ENCODE assay signal across 9 mouse cellular contexts in genomic region chr5:144357551-144357880, GRCm38 (mm10). TPM values are rescaled to one million over a fixed set of nuclear protein-coding genes. Genes with fewer than 3 reads are reported as not detected.
DNase-seq lines count a peak whose midpoint lies in the region; ATAC-seq and TF ChIP-seq lines count a peak whose summit lies in the region.
"Had no signal": no experiment of that assay in that cellular context is flagged by ENCODE, and none has a peak within 500 bp of the region (broad histone marks: within the 10 kb centered on the region; RNA-seq: fewer than 3 reads in every experiment).

No protein-coding gene starts in this region.

- no peak for DNase-seq in heart, postnatal 14 days
- DNase-seq in ES-E14 (ENCODE audit: low read depth, low spot score): peak; percentile 24
- DNase-seq in frontal cortex, postnatal 10 days (ENCODE audit: low spot score in 2 of 2): no peak
- no peak for DNase-seq in testis, postnatal 10 days (ENCODE audit: low spot score)

- peaks cover 11% of the 10 kb centered on the region for H3K4me1 ChIP-seq in heart, embryonic 15.5 days (replicated peaks)
- no peaks in the 10 kb centered on the region; a peak in 2 of 4 replicates for H3K4me1 ChIP-seq in ES-E14 (ENCODE audit: control insufficient read depth in 2 of 2, insufficient read depth in 2 of 2, low read length in 2 of 2, poor library complexity in 1 of 2)
- peaks cover 17% of the 10 kb centered on the region for H3K4me1 ChIP-seq in forebrain, embryonic 15.5 days
- H3K4me1 ChIP-seq in liver, embryonic 16.5 days (ENCODE audit: control insufficient read depth, low read depth, low read length): no peaks in the 10 kb centered on the region; the same call in 1 of the 2 replicates

- H3K27ac ChIP-seq in heart, embryonic 15.5 days: peak overlapping the region; percentile 86
- H3K27ac ChIP-seq in ES-E14 (ENCODE audit: insufficient read depth, low read depth, low read length, poor library complexity, severe bottlenecking): no peak overlapping the region
- H3K27ac ChIP-seq in forebrain, embryonic 15.5 days (replicated peaks): no peak overlapping the region
- H3K27ac ChIP-seq in liver, embryonic 16.5 days (ENCODE audit: low read length): peak overlapping the region; percentile 45

- peak overlapping the region; percentile 64 for H3K4me3 ChIP-seq in heart, embryonic 15.5 days
- peak overlapping the region; percentile 71 to 97 for H3K4me3 ChIP-seq in ES-E14 (ENCODE audit: insufficient read depth in 1 of 2, low read depth in 1 of 2, low read length in 2 of 2, poor library complexity in 1 of 2, severe bottlenecking in 1 of 2)
- peak overlapping the region; percentile 41 for H3K4me3 ChIP-seq in forebrain, embryonic 15.5 days
- H3K4me3 ChIP-seq in liver, embryonic 16.5 days (ENCODE audit: low read depth, low read length): peak overlapping the region; percentile 61

- intact Hi-C loops in heart, postnatal 14 days (cut with DNase I): loop anchor here (5.0 kb wide), 1 partner anchor 90 kb away; no protein-coding TSS in a partner anchor

- H3K9me3 ChIP-seq in heart, embryonic 15.5 days (replicated peaks): no peaks in the 10 kb centered on the region
- no peaks in the 10 kb centered on the region for H3K9me3 ChIP-seq in ES-E14 (ENCODE audit: control insufficient read depth, insufficient read depth, low read depth, low read length)
- no peaks in the 10 kb centered on the region for H3K9me3 ChIP-seq in forebrain, embryonic 15.5 days
- H3K9me3 ChIP-seq in liver, embryonic 16.5 days (replicated peaks; ENCODE audit: control insufficient read depth, low read length): no peaks in the 10 kb centered on the region

- H3K9ac ChIP-seq in heart, embryonic 15.5 days: peak overlapping the region; percentile 67
- peak overlapping the region; percentile 60 for H3K9ac ChIP-seq in ES-E14 (ENCODE audit: insufficient read depth, low read depth, low read length, poor library complexity, severe bottlenecking)
- H3K9ac ChIP-seq in forebrain, embryonic 15.5 days (replicated peaks): no peak overlapping the region
- peak overlapping the region; percentile 26 for H3K9ac ChIP-seq in liver, embryonic 16.5 days (ENCODE audit: low read depth, low read length)

- no peaks in the 10 kb centered on the region for H3K36me3 ChIP-seq in heart, embryonic 15.5 days
- no peaks in the 10 kb centered on the region for H3K36me3 ChIP-seq in ES-E14 (ENCODE audit: control insufficient read depth, insufficient read depth, low read length, poor library complexity, severe bottlenecking)
- H3K36me3 ChIP-seq in forebrain, embryonic 15.5 days: no peaks in the 10 kb centered on the region
- no peaks in the 10 kb centered on the region for H3K36me3 ChIP-seq in liver, embryonic 16.5 days (ENCODE audit: control insufficient read depth, insufficient read depth)

- in situ Hi-C loops in ES-E14 (cut with MboI; ENCODE audit: low sequenced_read_pairs in 2 of 2, unreplicated experiment in 2 of 2): no loop called here

- ATAC-seq in heart, embryonic 15.5 days (replicated peaks; ENCODE audit: insufficient number of reproducible peaks, insufficient read depth, low FRiP score, low read depth): no peak
- ATAC-seq in forebrain, embryonic 15.5 days (replicated peaks): no peak
- ATAC-seq in liver, embryonic 16.5 days (ENCODE audit: low read depth): peak; percentile 1; the same call in 1 of the 2 replicates
- no peak for ATAC-seq in inflammation-experienced regulatory T-cells, adult 6 months

- H3K4me2 ChIP-seq in heart, embryonic 15.5 days: peak overlapping the region; percentile 74
- H3K4me2 ChIP-seq in forebrain, embryonic 15.5 days (replicated peaks): peak overlapping the region; percentile 80
- H3K4me2 ChIP-seq in liver, embryonic 16.5 days (ENCODE audit: low read depth, low read length): peak overlapping the region; percentile 54

- H3K27me3 ChIP-seq in heart, embryonic 15.5 days: no peaks in the 10 kb centered on the region
- H3K27me3 ChIP-seq in forebrain, embryonic 15.5 days: peaks cover 28% of the 10 kb centered on the region
- H3K27me3 ChIP-seq in liver, embryonic 16.5 days (ENCODE audit: control insufficient read depth, insufficient read depth, low read depth, low read length): peaks cover 24% of the 10 kb centered on the region

- under 1% methylated on average over 27 of the region's 27 CpGs for WGBS in heart, embryonic 15.5 days
- under 1% methylated on average over 27 of the region's 27 CpGs for WGBS in forebrain, embryonic 15.5 days
- WGBS in liver, embryonic 16.5 days (ENCODE audit: insufficient replicate concordance): 3% methylated on average over 27 of the region's 27 CpGs

TF ChIP-seq in ES-E14, 5 proteins besides CTCF, POLR2A, EP300 and RAD21:
- TF ChIP-seq ZNF384 (IDR thresholded peaks at IDR 0.05; ENCODE audit: low read depth, low read length): no peak
- TF ChIP-seq CHD2 (IDR thresholded peaks at IDR 0.05; ENCODE audit: low read depth, low read length): no peak
- TF ChIP-seq HCFC1 (IDR thresholded peaks at IDR 0.05; ENCODE audit: borderline replicate concordance, insufficient read depth, low read length): no peak
- no peak for TF ChIP-seq ZC3H11A (IDR thresholded peaks at IDR 0.05; ENCODE audit: borderline replicate concordance, low read depth, low read length)
- TF ChIP-seq MAFK (IDR thresholded peaks at IDR 0.05; ENCODE audit: insufficient read depth, low read depth, low read length): no peak

RNA-seq across cellular contexts. Expression of gene Baiap2l1, which starts 0.4 kb away (rescaled TPM):
- polyA plus RNA-seq in heart, embryonic 15.5 days (2015; fragmentation: Nextera tagmentation; extraction: Ambion mirVana): 10.8 and 11.4 TPM in 2 replicates
- 1 to 10 TPM; 5.7 to 5.9 TPM for total RNA-seq in heart, postnatal 14 days (2021)
- 0.69 and 1.4 TPM in 2 replicates for total RNA-seq in ES-E14 (2012; rRNA removed)
- 1.3 and 1.7 TPM in 2 replicates for polyA plus RNA-seq in forebrain, embryonic 15.5 days (2015; fragmentation: Nextera tagmentation; extraction: Ambion mirVana)
- polyA plus RNA-seq in liver, embryonic 16.5 days (2015; fragmentation: Nextera tagmentation; extraction: Ambion mirVana): 8.2 and 9.0 TPM in 2 replicates
- 1 to 10 TPM in 1 of 3 experiments, under 1 TPM in 2; 0.43 to 1.2 (median 0.67) TPM for polyA plus RNA-seq in inflammation-experienced regulatory T-cells, adult 6 months (2017; shearing (Covaris generic))
- total RNA-seq: MEL had no signal

Comparison
In these comparisons a context has a peak if more than half of its experiments do, and no peak if none do; other contexts are left out.
1. H3K27ac ChIP-seq: peak in heart, embryonic 15.5 days (single experiment) and liver, embryonic 16.5 days (single experiment); none in ES-E14 (single experiment) and forebrain, embryonic 15.5 days (single experiment).
2. Peak in every context shown above with its lines, with median percentiles within 50 percentile points of each other: H3K4me2 ChIP-seq and H3K4me3 ChIP-seq.